Mouse (Mus musculus): Measurements from ENCODE around the gene Yipf1. TPM values are rescaled to one million over a fixed set of nuclear protein-coding genes. Genes with fewer than 3 reads are reported as not detected.

The Yipf1 gene
- polyA plus RNA-seq, 2 experiments = 11.9 to 23.0 TPM

GRCm38 (mm10) chr4:107387038-107387437, 72.9 kb downstream of the Yipf1 start:
- WGBS (ENCODE audit: insufficient replicate concordance) = 94% methylated on average over 4 of the region's 4 CpGs
- TF ChIP-seq CTCF (IDR thresholded peaks at IDR 0.05; ENCODE audit: low read depth) (no peak), EP300 (IDR thresholded peaks at IDR 0.05; ENCODE audit: low read depth) (no peak)
- Histone ChIP-seq H3K9ac (replicated peaks) (no peak overlapping the region), H3K4me1 (replicated peaks; ENCODE audit: control insufficient read depth in 2 of 2, insufficient read depth in 2 of 2, low read length in 1 of 2) (no peaks in the 10 kb centered on the region), H3K4me2 (ENCODE audit: low read depth) (no peak overlapping the region), H3K9me3 (ENCODE audit: control insufficient read depth, low read length) (no peaks in the 10 kb centered on the region), H3K27ac (no peak overlapping the region), H3K36me3 (replicated peaks; ENCODE audit: control insufficient read depth, insufficient read depth, low read depth) (peaks cover 59% of the 10 kb centered on the region), H3K27me3 (ENCODE audit: control insufficient read depth, insufficient read depth, low read length) (no peaks in the 10 kb centered on the region), H3K4me3 (ENCODE audit: insufficient read depth in 1 of 2, low read depth in 2 of 2, low read length in 2 of 2) (no peak overlapping the region)
- DNase-seq (ENCODE audit: low read depth in 3 of 3, low spot score in 3 of 3) (no peak), ATAC-seq (ENCODE audit: insufficient read depth) (no peak)

GRCm38 (mm10) chr4:107387465-107387864, 73.3 kb downstream of the Yipf1 start:
- DNase-seq (ENCODE audit: low read depth in 3 of 3, low spot score in 3 of 3) (no peak), ATAC-seq (ENCODE audit: insufficient read depth) (no peak)
- no peaks in the 10 kb centered on the region for H3K27me3 ChIP-seq (ENCODE audit: control insufficient read depth, insufficient read depth, low read length)
- TF ChIP-seq CTCF (IDR thresholded peaks at IDR 0.05; ENCODE audit: low read depth) (no peak), EP300 (IDR thresholded peaks at IDR 0.05; ENCODE audit: low read depth) (no peak)
- H3K4me2 ChIP-seq (ENCODE audit: low read depth) = no peak overlapping the region
- no peak overlapping the region for H3K4me3 ChIP-seq (ENCODE audit: insufficient read depth in 1 of 2, low read depth in 2 of 2, low read length in 2 of 2)
- H3K9me3 ChIP-seq (ENCODE audit: control insufficient read depth, low read length) = no peaks in the 10 kb centered on the region
- no peak overlapping the region for H3K9ac ChIP-seq (replicated peaks)
- H3K36me3 ChIP-seq (replicated peaks; ENCODE audit: control insufficient read depth, insufficient read depth, low read depth) = peaks cover 60% of the 10 kb centered on the region
- no peaks in the 10 kb centered on the region for H3K4me1 ChIP-seq (replicated peaks; ENCODE audit: control insufficient read depth in 2 of 2, insufficient read depth in 2 of 2, low read length in 1 of 2)
- H3K27ac ChIP-seq = no peak overlapping the region
- whole genome bisulfite sequencing (ENCODE audit: insufficient replicate concordance) = 85% methylated on average over 8 of the region's 8 CpGs

GRCm38 (mm10) chr4:107388291-107388690, 74.1 kb downstream of the Yipf1 start:
- WGBS (ENCODE audit: insufficient replicate concordance) = 67% methylated on average over 2 of the region's 2 CpGs
- H3K9me3 ChIP-seq (ENCODE audit: control insufficient read depth, low read length) = no peaks in the 10 kb centered on the region
- no peaks in the 10 kb centered on the region for H3K27me3 ChIP-seq (ENCODE audit: control insufficient read depth, insufficient read depth, low read length)
- H3K4me2 ChIP-seq (ENCODE audit: low read depth) = no peak overlapping the region
- no peak for ATAC-seq (ENCODE audit: insufficient read depth)
- no peak overlapping the region for H3K9ac ChIP-seq (replicated peaks)
- H3K36me3 ChIP-seq (replicated peaks; ENCODE audit: control insufficient read depth, insufficient read depth, low read depth) = peaks cover 58% of the 10 kb centered on the region
- no peak for DNase-seq (ENCODE audit: low read depth in 3 of 3, low spot score in 3 of 3)
- no peak for TF ChIP-seq EP300 (IDR thresholded peaks at IDR 0.05; ENCODE audit: low read depth)
- TF ChIP-seq CTCF (IDR thresholded peaks at IDR 0.05; ENCODE audit: low read depth) = no peak
- H3K27ac ChIP-seq = no peak overlapping the region
- H3K4me3 ChIP-seq (ENCODE audit: insufficient read depth in 1 of 2, low read depth in 2 of 2, low read length in 2 of 2) = no peak overlapping the region
- no peaks in the 10 kb centered on the region for H3K4me1 ChIP-seq (replicated peaks; ENCODE audit: control insufficient read depth in 2 of 2, insufficient read depth in 2 of 2, low read length in 1 of 2)

- no peak overlapping the region for H3K9ac ChIP-seq (replicated peaks)
- DNase-seq (ENCODE audit: low read depth in 3 of 3, low spot score in 3 of 3) (no peak), ATAC-seq (ENCODE audit: insufficient read depth) (no peak)
- no peak overlapping the region for H3K4me3 ChIP-seq (ENCODE audit: insufficient read depth in 1 of 2, low read depth in 2 of 2, low read length in 2 of 2)
- H3K36me3 ChIP-seq (replicated peaks; ENCODE audit: control insufficient read depth, insufficient read depth, low read depth) = peaks cover 64% of the 10 kb centered on the region
- no peak overlapping the region for H3K4me2 ChIP-seq (ENCODE audit: low read depth)
- 75% methylated on average over 3 of the region's 3 CpGs for whole genome bisulfite sequencing (ENCODE audit: insufficient replicate concordance)
- H3K27ac ChIP-seq = no peak overlapping the region
- no peaks in the 10 kb centered on the region for H3K9me3 ChIP-seq (ENCODE audit: control insufficient read depth, low read length)
- H3K4me1 ChIP-seq (replicated peaks; ENCODE audit: control insufficient read depth in 2 of 2, insufficient read depth in 2 of 2, low read length in 1 of 2) = no peaks in the 10 kb centered on the region
- TF ChIP-seq CTCF (IDR thresholded peaks at IDR 0.05; ENCODE audit: low read depth) (no peak), EP300 (IDR thresholded peaks at IDR 0.05; ENCODE audit: low read depth) (no peak)
- H3K27me3 ChIP-seq (ENCODE audit: control insufficient read depth, insufficient read depth, low read length) = no peaks in the 10 kb centered on the region
These were observed 75.2 kb downstream of the Yipf1 start for GRCm38 (mm10) chr4:107389345-107389744.

GRCm38 (mm10) chr4:107393771-107394170, 79.6 kb downstream of the Yipf1 start:
- H3K27ac ChIP-seq = no peak overlapping the region
- 87% methylated on average over 2 of the region's 2 CpGs for WGBS (ENCODE audit: insufficient replicate concordance)
- H3K4me1 ChIP-seq (replicated peaks; ENCODE audit: control insufficient read depth in 2 of 2, insufficient read depth in 2 of 2, low read length in 1 of 2) = no peaks in the 10 kb centered on the region
- H3K4me2 ChIP-seq (ENCODE audit: low read depth) = no peak overlapping the region
- DNase-seq (ENCODE audit: low read depth in 3 of 3, low spot score in 3 of 3) = no peak
- no peaks in the 10 kb centered on the region for H3K27me3 ChIP-seq (ENCODE audit: control insufficient read depth, insufficient read depth, low read length)
- H3K36me3 ChIP-seq (replicated peaks; ENCODE audit: control insufficient read depth, insufficient read depth, low read depth) = peaks cover 45% of the 10 kb centered on the region
- TF ChIP-seq CTCF (IDR thresholded peaks at IDR 0.05; ENCODE audit: low read depth) = no peak
- TF ChIP-seq EP300 (IDR thresholded peaks at IDR 0.05; ENCODE audit: low read depth) = no peak
- no peak overlapping the region for H3K4me3 ChIP-seq (ENCODE audit: insufficient read depth in 1 of 2, low read depth in 2 of 2, low read length in 2 of 2)
- no peak for ATAC-seq (ENCODE audit: insufficient read depth)
- no peak overlapping the region for H3K9ac ChIP-seq (replicated peaks)
- H3K9me3 ChIP-seq (ENCODE audit: control insufficient read depth, low read length) = no peaks in the 10 kb centered on the region

Other genes starting within 250 kb of the Yipf1 start
- 36.4 and 38.8 TPM in 2 replicates for gene Mrpl37, start 247.5 kb upstream of the Yipf1 start, polyA plus RNA-seq (2012; rRNA removed)
- 57.9 and 65.4 TPM in 2 replicates for gene Mrpl37, start 247.5 kb upstream of the Yipf1 start, polyA plus RNA-seq (2014; fragmentation: Nextera tagmentation; extraction: Ambion mirVana)
- gene Cyb5rl, start 247.4 kb upstream of the Yipf1 start, polyA plus RNA-seq (2012; rRNA removed) = 1.7 and 1.9 TPM in 2 replicates
- gene Cyb5rl, start 247.4 kb upstream of the Yipf1 start, polyA plus RNA-seq (2014; fragmentation: Nextera tagmentation; extraction: Ambion mirVana) = 1.2 and 2.0 TPM in 2 replicates
- gene Cdcp2, start 217.5 kb upstream of the Yipf1 start, polyA plus RNA-seq (2012; rRNA removed) = not detected in 2 replicates
- gene Cdcp2, start 217.5 kb upstream of the Yipf1 start, polyA plus RNA-seq (2014; fragmentation: Nextera tagmentation; extraction: Ambion mirVana) = not detected in 2 replicates
- gene Tmem59, start 136.0 kb upstream of the Yipf1 start, polyA plus RNA-seq (2012; rRNA removed) = 51.3 and 53.7 TPM in 2 replicates
- gene Tmem59, start 136.0 kb upstream of the Yipf1 start, polyA plus RNA-seq (2014; fragmentation: Nextera tagmentation; extraction: Ambion mirVana) = 129 and 144 TPM in 2 replicates
- gene Tceanc2, start 135.2 kb upstream of the Yipf1 start, polyA plus RNA-seq (2012; rRNA removed) = 3.3 and 5.5 TPM in 2 replicates
- gene Tceanc2, start 135.2 kb upstream of the Yipf1 start, polyA plus RNA-seq (2014; fragmentation: Nextera tagmentation; extraction: Ambion mirVana) = 11.3 and 24.2 TPM in 2 replicates
- gene Ldlrad1, start 105.2 kb upstream of the Yipf1 start, polyA plus RNA-seq (2012; rRNA removed) = not detected in 2 replicates
- not detected in 2 replicates for gene Ldlrad1, start 105.2 kb upstream of the Yipf1 start, polyA plus RNA-seq (2014; fragmentation: Nextera tagmentation; extraction: Ambion mirVana)
- 4.3 and 7.6 TPM in 2 replicates for gene Lrrc42, start 60.8 kb upstream of the Yipf1 start, polyA plus RNA-seq (2012; rRNA removed)
- gene Lrrc42, start 60.8 kb upstream of the Yipf1 start, polyA plus RNA-seq (2014; fragmentation: Nextera tagmentation; extraction: Ambion mirVana) = 11.1 TPM in 2 replicates
- gene Hspb11, start 60.8 kb upstream of the Yipf1 start, polyA plus RNA-seq (2012; rRNA removed) = 2.2 and 3.6 TPM in 2 replicates
- 7.8 and 8.2 TPM in 2 replicates for gene Hspb11, start 60.8 kb upstream of the Yipf1 start, polyA plus RNA-seq (2014; fragmentation: Nextera tagmentation; extraction: Ambion mirVana)
- gene Dio1, start 7.2 kb upstream of the Yipf1 start, polyA plus RNA-seq (2012; rRNA removed) = 0.03 TPM in 1 of 2 replicates, not detected in the other
- gene Dio1, start 7.2 kb upstream of the Yipf1 start, polyA plus RNA-seq (2014; fragmentation: Nextera tagmentation; extraction: Ambion mirVana) = not detected in 2 replicates
- 8.7 and 9.6 TPM in 2 replicates for gene Ndc1, start 53.4 kb downstream of the Yipf1 start, polyA plus RNA-seq (2012; rRNA removed)
- gene Ndc1, start 53.4 kb downstream of the Yipf1 start, polyA plus RNA-seq (2014; fragmentation: Nextera tagmentation; extraction: Ambion mirVana) = 17.2 and 21.2 TPM in 2 replicates
- gene Glis1, start 120.2 kb downstream of the Yipf1 start, polyA plus RNA-seq (2012; rRNA removed) = 0.17 and 0.35 TPM in 2 replicates
- gene Glis1, start 120.2 kb downstream of the Yipf1 start, polyA plus RNA-seq (2014; fragmentation: Nextera tagmentation; extraction: Ambion mirVana) = 0.10 and 0.40 TPM in 2 replicates

Data from liver, embryonic 14.5 days (tissue).